Mouse (Mus musculus) mature B cell (primary cell): ENCODE data around the gene Cyp2s1.

ENCODE experiments used
- in situ Hi-C: fragments of 300-500 bp; cut with MboI; formaldehyde crosslinking; loops from 2 replicates; pipeline ENCODE4 v1.14.3; 2019

Gene Cyp2s1

DNA sequence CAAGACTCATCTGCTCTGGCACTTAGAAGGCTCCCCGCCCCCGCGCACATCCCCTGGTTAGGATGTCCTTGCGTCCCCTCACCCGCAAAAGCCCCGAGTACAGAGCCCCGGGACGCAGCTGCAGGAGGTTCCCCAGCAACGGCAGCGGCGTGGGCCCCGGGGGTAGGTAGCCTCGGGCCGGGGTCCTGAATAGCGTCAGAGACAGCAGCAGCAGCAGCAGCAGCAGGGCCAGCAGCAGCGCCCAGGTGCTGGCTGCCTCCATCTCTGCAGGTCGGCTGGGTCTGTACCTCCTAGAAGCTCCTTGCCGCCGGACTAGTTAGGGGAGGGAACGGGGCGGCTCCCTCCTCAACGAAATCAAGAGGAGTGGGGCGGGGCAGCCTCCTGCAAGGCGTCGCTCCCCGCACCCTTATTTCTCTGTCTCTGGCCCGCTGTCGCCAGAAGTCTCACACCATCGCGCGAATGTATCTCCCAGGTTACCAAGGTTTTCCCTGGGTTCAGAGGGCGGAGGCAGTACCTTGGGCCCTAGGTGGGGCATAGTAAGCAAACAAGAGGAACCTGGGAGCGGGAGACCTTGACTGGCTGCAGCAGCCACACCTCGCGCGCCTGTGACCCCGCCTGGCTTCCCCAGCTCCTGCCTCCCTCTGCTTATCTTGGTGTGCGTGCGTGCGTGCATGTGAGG is at the start of gene Cyp2s1:
Cyp2s1 (minus strand) TSS at position 673 of the 679 bp plus-strand sequence.
- in situ Hi-C loops: no loop called here

DNA sequence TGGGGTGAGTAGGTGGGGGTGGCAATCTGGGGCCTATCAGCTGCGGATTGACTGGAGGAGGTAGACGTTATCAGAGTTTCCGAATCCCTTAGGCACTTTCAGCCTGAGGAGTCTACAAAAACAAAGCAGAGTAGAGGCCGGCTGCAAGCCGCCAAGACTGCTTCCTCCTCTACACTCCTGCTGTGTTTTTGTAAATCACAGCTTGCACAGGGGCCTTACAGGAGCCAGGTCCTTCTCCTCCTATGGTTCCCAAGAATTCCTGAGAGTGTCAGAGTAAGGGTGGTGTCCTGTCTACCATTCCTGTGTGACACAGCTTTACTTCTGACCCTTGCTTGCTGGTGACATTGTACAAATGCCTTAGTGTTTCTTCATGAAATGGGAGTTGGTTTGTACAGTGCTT is 48.1 kb upstream of the Cyp2s1 start:
- in situ Hi-C loops: no loop called here

DNA sequence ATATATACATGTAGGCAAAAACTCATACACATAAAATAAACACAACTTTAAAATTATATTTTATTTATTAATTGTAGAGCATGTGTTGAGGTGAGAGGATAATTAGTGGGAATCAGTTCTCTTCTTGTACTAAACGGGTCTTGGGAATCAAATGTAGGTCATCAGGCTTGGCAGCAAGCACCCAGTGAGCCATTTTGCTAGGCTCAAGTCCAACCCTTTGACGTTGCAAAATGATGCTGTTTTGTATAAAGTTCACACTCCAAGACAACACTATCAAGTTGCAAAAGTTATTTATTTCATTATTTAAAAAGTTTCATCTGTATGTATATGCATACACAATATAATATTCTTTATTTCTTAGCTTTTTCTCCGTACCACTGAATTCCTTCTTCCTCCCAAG is 47.0 kb upstream of the Cyp2s1 start:
- in situ Hi-C loops: no loop called here

DNA sequence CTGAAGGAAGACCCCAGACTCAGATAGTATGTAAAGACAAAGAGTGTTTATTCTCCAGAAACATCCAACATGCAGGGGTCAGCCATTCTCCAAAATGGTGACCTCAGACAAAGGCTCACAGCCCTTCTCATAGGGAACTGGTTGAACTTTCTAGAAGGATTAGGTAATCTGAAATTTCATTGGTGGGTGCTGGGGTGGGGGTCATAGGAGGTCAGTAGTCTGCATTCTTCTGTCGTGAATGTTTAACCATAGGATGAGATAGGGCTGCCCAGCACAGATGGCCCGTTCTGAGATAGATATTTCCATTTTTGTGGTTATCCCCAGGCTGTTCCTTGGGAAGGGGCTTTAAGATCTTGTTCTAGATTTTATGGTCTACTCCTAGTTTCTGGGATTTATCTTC is 45.7 kb upstream of the Cyp2s1 start:
- in situ Hi-C loops: no loop called here

GRCm38 (mm10) chr7:25859962-25860870 is 43.5 kb upstream of the Cyp2s1 start:
- in situ Hi-C loops: no loop called here

- in situ Hi-C loops: no loop called here
Observed at GRCm38 (mm10) chr7:25855082-25855481, 38.4 kb upstream of the Cyp2s1 start.

DNA sequence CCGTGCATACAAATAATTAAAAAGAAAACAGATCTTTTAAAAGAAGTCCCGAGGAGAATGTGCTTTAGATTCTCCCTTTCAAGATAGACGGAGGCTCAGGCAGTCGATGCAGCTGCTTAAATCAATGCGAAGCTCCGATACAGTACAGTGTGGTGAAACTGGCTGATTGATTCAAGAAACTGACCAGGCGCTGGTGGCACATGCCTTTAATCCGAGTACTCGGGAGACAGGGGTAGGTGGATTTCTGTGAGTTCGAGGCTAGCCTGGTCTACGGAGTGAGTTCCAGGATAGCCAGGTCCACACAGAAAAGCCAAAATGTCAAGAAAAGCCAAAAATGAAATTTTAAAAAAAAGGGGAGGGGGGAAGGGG is 31.7 kb upstream of the Cyp2s1 start:
- in situ Hi-C loops: no loop called here

DNA sequence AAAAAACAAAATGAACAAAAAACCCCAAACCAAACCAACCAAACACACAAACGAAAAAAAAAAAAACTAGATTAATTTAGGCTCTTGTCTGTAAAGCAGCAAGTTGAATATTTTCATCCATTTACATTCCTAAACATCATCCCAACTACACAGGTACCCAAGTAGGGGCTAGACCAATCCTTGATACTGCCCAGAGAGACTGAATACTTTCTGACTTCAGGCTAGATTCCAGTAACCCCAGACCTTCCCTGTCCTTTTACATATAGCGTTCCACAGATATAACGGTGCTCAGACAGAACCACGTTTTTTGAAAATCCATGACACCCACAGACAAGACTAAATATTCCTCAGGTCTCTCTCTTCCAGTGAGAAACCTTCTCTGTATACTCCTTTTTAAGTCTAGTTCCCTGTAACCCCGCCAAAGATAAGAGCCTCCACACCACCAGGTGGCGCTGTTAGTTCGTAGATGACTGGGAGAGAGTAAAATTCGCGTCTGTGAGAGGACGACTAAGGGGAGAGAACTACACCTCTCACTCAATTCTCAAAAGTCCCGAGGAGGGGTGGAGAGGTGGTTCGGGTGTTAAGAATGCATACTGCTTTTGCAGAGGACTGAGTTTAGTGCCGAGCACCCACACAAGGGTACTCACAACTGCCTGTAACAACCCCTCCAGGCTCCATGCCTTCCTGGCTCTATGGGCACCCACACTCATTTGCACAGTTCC is 31.2 kb upstream of the Cyp2s1 start:
- in situ Hi-C loops: no loop called here

DNA sequence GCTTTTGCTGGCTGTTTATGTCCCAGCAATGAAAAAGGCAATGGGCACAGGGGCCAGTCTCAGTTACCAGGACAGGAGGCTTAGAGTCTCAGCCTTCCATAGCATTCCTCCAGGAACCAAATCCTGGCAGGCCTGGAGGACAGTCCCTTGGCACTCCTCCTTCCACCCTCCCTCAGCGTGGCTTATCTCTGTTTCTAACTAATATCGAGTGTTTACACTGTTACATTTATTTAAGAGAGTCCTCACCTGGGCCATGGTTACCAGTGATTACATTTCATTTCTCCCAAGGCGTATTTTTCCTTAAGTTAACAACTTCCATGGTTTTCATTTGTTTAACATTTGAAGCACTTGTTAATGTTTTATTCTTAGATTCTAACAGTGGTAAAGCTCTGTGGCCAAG is 28.2 kb upstream of the Cyp2s1 start:
- in situ Hi-C loops: no loop called here

- in situ Hi-C loops: no loop called here
Observed at GRCm38 (mm10) chr7:25844423-25844822, 27.7 kb upstream of the Cyp2s1 start.

DNA sequence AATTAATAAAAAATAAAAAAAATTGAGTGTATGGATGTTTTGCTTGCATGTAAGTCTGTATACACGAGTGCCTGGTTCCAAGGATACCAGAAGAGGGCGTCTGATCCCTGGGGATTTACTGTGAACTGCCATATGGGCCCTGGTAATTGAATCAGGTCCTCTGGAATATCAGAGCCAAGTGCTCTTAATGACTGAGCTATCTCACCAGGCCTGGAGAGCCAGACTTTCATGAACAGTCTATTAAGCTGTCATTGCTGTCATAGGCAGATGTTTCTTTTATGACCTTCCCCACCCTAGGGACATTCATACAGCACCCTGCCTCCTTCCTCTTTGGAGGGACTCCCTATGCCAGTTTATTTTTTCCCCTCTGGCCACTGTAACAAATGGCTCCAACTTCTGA is 26.8 kb upstream of the Cyp2s1 start:
- in situ Hi-C loops: no loop called here

DNA sequence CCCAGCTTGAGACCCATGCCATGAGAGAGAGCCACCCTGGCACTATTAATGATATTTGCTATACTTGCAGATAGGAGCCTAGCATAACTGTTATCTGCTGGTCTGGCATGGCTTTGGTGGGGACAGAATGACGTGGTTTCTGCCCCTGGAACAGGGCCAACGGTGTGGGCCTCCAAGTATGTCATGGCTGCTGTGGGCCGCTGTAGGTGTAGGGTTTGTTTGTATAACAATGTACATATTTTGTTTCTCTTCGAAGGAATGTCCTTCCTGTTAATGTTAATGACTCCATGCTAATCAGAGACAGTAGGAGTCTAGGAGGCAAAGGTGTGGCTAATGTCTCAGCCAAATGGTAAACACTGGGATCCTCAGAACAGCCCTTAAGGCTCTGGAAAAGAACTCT is 24.2 kb upstream of the Cyp2s1 start:
- in situ Hi-C loops: no loop called here

DNA sequence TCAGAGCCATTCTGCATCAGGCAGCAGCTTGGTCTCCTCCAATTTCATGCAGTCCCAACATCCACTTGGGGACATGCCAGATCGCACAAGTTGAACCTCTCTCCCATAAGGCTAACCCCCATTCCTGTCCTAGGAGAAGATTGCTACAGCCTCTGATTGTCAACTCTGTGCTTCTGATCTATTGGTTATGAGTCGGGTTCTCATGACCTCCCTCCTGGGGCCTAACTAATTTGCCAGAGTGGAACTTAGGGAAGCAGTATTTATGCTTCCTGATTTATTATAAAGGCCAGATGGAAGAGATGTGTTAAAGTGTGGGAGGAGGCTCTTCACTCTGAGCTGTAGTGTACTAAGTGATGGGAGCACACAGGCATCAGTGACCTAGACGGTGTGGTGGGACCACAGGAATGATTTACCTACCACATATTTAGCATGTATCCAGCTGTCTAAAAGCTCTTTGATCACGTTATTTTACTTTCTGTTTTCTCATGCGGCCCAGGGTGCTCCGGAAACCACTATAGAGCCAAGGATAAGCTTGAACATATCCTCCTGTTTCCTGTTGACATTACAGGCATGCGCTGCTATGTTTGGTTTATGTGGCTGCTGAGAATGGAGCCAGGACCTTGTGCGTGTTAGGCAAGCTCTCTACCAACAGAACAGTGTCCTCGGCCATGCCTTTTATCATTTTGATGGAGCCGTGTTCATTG is 18.6 kb upstream of the Cyp2s1 start:
- in situ Hi-C loops: no loop called here

- in situ Hi-C loops: no loop called here
Observed at GRCm38 (mm10) chr7:25831557-25832530, 15.1 kb upstream of the Cyp2s1 start.

GRCm38 (mm10) chr7:25830251-25830650 is 13.5 kb upstream of the Cyp2s1 start:
- in situ Hi-C loops: no loop called here

DNA sequence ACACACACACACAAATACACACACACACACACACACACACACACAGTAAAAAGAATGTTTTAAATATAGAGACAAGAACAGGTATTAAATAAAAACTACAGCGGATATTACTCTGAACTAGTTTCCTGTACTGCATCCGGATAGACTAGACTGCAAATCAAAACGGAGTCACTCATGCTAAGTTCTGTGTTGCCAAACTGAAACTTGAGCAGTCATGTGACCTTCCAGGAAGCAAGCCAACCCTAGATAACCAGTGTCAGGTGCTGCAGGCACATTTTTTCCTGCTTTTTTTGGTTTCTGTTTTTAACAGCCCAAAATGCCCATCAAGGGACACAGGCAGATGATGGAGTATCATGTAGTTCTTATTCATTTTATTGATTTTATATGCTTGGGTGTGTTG is 10.5 kb upstream of the Cyp2s1 start:
- in situ Hi-C loops: no loop called here

GRCm38 (mm10) chr7:25826029-25826428 is 9.3 kb upstream of the Cyp2s1 start:
- in situ Hi-C loops: no loop called here

DNA sequence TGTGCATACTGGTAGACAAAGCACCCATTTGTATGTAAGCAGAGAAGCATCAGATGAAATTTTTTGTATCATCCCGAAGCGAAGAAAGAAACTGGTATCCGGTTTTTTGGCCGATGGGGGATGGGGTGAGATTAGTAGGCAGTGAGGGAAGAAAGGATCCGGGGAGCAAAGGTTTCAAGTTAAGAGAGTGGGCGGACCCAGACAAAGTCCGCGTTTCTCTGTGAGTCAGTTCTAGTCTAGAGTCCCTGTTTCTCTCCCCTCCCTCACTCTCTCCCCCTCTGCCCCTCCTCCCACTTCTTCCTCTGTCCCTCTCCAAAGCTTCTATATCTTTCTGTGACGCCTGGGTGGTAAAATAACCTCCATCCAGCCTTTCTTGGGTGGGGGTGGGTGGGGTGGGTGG is 8.3 kb upstream of the Cyp2s1 start:
- in situ Hi-C loops: no loop called here

- in situ Hi-C loops: no loop called here
Observed at GRCm38 (mm10) chr7:25815571-25815970, 1.1 kb downstream of the Cyp2s1 start.

- in situ Hi-C loops: no loop called here
Observed at GRCm38 (mm10) chr7:25814711-25815110, 2.0 kb downstream of the Cyp2s1 start.

DNA sequence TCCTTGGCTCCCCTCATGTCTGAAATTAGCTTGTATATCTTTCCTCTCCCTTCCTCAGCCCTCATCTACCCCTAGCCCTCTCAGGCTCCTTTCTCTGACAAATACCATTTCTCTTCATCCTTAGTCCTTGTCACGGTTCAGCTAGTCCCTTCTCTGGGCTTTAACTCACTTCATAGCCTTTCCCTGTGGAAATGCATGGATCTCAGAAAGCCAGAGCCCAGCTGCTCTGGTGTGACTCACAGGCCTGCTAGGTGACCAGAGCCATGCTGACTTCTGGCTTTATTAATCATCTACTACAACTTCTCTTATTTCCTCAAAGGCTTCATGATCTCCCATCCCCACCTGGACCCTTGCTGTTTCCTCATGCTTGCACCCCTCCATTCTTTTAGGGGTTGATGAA is 4.5 kb downstream of the Cyp2s1 start:
- in situ Hi-C loops: no loop called here
